Mouse (Mus musculus): ENCODE results near the gene Elovl1.

The Elovl1 gene

DNA sequence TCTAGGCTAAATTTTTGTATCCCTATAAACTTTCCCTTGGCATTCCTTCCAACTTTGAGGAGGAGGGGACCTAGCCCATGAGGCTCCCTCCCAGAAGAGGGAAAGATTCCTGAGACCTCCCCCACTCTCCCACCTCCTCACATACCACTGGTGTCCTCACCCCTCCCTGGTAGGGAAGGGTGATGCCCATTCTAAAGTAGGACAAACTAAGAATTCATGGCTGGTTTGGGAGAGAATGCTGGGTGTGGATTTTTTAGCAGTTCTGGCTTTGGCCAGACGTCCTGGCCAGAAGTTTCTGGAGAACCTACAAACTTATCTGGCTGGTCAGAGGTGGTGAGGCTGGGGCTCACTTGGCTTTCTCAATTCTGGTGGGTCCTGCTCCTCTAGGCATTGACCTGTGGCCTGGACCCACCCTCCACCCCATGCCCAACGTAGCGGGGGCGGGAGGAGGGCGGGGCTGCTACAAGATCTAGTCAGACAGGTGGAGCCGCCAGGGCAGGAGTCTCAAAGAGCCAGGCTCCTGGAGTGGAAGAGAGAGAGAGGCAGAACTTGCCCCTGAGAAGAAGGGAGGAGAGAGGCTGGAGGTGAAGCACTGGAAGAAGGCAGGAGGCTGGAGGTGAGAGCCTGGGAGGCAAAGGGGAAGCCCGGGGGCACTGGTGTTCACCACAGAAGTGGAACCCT is 1.5 kb downstream of the Elovl1 start:
- DNase-seq (ENCODE audit: low spot score): no peak

DNA sequence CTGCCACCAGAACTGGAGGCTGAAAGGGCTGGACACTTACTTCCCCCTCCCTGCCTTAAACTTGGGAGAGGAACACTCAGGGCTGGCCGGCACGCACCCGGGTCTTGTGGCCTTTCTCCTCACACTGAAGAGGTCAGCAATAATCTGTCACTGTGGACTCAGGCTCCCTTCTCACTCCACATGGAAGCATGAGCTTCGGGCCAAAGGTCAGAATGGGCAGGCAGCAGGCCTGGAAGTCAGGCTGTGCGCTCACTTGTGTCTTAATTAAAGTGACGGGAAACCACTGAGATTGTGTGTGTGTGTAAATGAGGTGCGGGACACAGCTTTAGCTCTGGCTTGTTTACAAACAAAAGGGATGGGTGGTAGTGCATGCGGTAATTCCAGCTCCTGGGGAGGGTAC is 4.4 kb downstream of the Elovl1 start:
- DNase-seq (ENCODE audit: low spot score): no peak

DNA sequence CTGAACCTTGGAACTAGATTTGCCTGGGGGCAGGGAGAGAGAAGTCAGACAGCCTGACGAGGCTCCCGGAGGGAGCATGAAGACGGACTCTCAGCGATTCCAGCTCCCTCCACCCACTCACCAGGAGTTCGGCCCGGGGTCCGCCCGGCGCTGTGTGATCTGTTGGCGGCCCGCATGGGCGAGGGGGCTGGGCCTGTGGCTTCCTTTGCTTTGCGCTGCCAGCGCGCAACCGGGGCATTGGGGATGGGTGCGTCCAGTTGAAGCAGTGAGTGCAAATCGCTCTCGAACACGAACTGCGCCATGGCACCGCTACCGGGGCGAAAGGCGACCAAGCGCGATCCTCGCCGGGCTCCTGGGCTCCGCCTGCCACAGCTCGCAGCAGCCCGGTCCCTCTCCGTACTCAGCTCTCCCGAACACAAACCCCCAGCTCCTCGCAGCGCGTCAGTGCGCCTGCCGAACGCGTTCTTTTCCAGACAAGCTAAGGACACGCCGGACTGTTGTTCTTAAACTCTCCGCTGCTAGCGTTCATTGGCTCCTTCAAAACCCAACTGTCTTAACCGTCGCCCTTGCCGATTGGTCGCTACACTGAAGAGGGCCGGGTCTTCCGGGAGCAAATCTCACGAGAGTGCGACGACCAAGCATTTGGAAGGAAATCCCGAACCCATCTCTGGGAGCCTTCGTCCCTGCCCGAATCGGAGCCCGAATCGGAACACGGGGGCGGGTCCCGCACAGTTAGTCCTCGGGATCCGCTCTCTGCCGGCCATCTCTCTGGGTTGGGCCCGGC is 9.1 kb downstream of the Elovl1 start, which contains the start of gene Cdc20:
Cdc20 (minus strand) TSS at position 533 of the 784 bp plus-strand sequence.
- DNase-seq (ENCODE audit: low spot score): peak; percentile 92

DNA sequence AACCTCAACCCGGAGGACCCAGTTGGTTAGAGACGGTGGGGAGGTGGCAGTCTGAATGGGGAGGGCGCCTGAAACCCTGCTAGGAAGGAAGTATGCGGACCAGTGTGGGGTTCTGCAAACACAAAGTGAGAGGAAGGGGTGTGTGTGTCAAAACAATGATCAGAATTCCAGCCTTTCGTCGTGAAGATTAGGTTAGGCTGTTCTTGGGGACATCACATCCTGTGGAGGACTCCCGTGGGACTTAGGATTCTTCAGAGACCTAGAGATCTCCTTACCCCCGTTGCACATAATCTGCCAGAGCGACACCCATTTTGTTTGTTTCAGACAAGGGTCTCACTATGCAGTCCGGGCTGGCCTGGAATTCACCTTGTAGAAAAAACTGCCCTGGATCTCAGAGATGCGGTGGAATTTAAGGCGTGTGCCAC is 9.9 kb downstream of the Elovl1 start:
- no peak for DNase-seq (ENCODE audit: low spot score)

DNA sequence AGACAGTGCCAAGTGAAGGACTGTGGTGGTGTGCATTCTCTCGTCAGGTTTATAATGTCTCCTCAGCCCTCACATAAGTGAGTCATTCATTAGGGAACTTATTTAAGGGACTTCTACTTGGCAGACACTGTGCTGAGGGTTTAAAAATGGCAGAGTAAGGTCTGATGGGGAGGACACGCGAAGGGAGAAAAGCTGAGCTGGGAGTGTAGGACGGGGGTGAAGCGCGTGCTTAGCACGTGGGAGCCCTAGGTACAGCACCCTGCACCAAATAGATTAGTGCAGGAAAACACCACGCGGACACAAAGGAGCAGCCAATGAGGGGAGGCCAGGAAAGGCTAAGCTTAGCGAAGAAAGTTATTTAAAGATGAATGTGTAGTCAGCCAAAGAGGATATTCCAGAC is 17.2 kb downstream of the Elovl1 start:
- no peak for DNase-seq (ENCODE audit: low spot score)

DNA sequence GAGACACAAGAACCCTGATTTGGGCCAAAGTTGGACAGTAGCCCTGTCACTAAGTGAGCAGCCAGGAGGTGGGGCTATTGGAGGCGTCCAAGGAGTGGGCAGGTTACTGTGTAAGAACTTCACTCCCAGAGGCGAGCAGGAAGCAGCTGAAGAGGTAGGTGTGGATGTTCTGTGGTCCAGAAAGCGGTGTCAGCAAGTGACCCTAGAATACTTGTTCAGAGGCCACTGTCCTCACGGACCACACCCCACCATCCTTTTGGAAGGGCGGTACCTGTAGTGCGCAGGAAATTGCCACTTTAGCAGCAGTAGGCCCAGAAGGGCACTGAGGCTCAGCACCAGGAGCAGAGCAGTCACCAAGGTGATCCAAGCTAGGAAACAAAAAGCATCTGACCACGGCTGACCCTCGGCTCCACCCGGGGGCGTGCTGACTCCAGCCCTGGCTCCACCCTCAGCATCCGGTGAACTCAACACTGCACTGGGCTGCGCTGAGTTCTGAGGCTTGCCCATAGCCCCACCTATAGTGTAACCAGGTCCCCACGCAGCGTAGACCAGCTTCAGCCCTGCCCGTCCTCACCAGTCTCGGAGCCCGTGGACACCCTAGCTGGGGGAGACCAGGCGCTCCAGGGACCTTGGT is 18.0 kb downstream of the Elovl1 start:
- DNase-seq (ENCODE audit: low spot score): peak; percentile 57

DNA sequence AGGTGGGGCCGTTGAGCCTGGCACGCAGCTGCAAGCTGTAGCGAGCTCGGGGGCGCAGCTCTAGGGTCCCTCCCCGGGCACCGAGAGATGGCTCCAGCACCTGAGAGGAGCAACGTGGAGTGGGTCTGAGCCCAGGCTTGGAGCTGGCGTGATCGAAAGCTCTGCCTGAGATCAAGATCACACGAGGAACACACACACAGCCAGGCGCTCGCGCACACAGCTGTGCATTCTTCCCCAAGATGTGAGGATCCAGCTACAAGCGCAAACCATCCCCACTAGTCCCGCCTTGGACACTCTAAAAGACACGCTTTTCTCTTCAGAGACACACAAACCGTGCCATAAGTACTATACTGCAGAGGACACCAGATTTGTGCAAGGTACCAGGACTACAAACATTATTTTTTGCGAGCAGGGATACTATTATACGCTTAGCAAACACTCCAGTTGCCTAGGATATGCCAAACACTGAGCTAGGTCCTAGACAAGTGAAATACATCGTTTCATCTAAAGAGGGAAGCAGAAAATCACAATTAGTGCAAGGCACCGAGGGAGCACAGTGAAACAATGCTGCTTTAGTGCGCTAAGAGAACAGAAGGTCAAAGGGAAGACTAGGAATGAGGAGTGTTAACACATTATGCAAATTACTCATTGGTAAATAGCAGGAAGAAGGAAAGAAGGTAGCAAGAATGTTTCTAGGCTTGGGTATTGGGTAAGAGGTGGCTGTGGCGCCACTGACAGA is 18.7 kb downstream of the Elovl1 start:
- DNase-seq (ENCODE audit: low spot score): peak; percentile 18

DNA sequence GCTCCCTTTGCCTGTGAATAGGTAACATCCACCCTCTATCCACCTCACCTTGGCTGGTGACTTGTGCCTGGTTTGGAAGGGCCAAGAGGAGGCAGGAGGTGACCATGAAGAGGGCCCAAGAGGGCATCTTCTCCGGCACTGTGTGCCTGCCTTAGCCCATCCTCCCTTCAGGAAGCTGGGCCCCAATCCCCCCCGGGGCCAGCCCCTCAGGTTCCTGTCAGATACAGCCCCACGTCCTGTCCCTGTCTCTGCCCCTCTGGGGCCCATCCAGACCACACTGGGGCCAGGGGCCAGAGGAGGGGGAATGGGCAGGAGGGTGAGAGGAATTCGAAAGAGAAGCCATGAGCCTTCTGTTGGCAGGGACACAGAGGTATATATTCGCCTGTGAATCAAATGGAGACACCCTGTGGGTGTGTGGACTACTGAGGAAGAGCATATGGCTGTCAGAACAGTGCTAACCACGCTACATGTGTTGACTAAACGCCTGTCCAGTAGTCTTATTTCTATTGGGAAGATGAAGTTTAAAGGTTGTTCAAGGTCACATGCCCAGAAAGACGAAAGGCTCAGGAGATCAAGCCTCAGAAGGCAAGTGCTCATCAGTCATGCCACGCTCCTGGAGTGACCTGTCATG is 29.6 kb downstream of the Elovl1 start, which contains the start of gene Mpl:
Mpl (minus strand) TSS at position 169 of the 631 bp plus-strand sequence.
- DNase-seq (ENCODE audit: low spot score): no peak

DNA sequence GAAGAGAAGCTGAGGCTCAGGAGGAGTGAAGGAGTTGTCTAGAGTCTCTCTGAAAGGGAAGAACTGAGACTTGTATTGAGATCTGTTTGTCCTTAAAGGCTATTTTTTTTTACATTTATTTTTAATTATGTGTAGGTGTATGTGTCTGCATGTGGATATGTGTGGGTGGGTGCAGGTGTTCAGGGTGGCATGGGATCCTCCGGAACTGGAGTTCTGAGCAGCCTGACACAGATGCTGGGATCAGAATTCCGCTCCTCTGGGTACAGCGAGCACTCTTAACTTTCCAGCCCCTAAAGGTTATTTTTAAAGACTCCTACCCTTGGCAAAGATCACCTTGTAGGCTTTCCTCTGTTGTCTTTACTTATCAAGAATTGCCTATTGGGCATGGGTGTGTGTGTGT is 37.1 kb downstream of the Elovl1 start:
- DNase-seq (ENCODE audit: low spot score): no peak

DNA sequence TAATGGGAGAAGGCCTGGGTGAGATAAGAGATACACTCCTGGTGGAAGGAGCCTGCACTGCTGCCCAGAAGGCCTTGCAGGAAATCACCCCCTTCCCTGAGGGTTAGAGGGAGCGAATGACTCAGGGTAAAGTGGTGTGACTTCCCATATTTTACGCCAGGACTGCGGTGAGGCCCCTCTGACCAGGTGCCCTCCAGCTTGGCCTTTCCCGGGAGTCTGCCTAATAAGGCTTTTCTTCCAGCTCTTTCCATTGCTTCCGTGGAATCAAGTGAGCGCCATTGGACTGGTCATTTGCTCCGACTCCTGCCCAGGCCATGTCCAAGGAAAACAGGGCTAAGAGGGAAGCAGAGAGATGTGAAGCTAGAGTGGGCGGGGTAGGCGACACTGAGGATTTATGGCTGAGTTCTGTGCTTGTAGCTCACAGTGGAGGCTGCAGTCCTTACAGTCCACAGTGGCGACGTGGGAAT is 37.8 kb downstream of the Elovl1 start:
- peak; percentile 76 for DNase-seq (ENCODE audit: low spot score)

DNA sequence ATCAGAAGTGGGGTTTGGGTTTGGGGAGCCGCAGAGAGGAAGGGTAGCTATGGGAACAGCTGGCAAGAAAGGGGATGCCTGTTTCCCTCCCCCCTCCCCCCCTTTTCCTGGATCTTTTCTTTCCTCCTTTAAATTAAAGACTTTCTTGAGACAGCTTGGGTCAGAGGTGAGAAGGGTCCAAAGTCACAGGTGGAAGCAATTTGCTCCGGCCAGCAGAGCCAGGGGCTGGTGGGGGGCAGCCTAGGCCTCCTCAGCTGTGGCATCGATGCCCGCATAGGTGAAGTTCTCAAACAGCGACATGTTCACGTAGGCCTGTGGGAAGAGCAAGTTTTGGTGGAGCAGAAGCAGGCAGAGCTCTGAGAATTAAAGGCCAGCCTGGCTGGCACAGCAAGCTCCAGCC is 43.4 kb downstream of the Elovl1 start:
- DNase-seq (ENCODE audit: low spot score): no peak

DNA sequence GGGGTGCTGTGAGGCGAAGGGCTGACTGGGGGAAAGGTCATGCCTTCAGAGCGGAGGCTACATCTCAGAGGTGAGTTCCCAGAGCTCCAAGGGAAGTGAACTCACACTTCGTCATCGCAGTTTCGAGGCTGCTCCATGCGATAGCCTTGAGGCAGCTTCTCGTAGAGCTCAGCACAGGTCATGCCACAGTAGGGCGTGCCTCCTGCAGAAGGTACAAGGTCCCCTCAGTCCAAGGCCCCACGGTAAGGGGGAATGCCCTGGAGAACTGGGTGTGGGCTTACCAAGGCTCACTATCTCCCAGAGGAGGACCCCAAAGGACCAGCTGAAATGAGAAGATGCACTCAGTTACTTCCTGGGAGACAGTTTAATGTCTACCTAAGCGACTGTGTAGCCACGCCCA is 44.8 kb downstream of the Elovl1 start:
- no peak for DNase-seq (ENCODE audit: low spot score)

DNA sequence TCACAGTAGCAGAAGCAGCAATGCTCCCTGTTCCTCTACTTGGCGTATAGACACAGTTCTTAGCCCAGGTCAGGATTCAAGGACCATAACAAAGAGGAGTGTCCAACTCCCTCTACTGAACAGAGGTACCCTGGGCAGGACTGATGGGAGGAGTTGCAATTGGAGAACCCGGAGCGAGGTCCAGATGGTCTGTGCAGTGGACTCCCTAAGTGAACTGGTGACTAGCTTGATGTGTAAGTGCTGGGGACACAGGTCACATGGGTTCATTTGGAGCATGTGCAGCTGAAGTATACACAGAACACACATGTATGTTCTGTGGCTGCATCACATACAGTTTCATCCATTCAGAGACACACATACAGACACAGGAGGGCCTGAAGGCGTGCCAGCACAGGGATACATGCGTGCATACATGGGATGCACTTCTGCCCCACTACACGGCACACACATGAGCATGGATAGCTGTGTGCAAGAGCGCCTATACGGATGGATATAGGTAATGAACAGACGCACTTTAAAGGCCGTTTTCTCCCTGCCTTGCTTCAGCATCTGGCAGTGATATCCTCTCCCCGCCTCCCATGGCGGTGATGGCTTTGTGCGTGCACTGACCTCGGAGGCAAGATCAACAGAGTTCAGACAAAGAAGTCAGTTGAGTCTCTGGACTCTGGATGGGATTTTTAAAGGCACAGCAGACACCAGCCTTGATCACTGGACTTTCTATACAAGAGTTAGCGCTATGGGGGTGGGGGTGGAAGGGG is 49.1 kb downstream of the Elovl1 start:
- no peak for DNase-seq (ENCODE audit: low spot score)

All from MN1 (cell line).